Mouse (Mus musculus): ENCODE results near the gene Kcnt1. TPM values are rescaled to one million over a fixed set of nuclear protein-coding genes. Genes with fewer than 3 reads are reported as not detected.

The Kcnt1 gene
- polyA plus RNA-seq, 1 experiment from 2014 or later = 0.20 TPM

DNA sequence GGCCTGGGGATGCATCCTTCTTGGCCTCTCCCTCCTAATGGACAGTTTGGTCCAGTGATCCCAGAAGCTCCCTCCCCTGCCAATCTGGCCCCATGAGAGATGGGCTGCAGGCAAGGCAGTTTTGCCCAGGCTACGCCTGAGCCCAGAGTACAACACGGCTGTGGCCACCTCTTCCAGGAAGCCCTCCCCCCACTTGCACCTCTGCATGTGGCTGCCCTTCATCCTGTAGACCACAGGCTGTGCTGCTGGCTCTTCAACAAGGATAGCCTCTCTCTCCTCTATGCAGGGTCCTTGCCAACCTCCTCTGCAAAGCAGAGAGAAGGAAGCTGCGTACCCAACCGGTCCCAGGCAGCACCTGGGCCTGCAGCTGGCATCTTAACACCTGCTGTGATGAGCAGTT, 15.5 kb downstream of the Kcnt1 start:
- 77% methylated on average over 4 of the region's 4 CpGs for WGBS
- Histone ChIP-seq H3K4me1 (peaks cover 6% of the 10 kb centered on the region), H3K27me3 (peaks cover 43% of the 10 kb centered on the region), H3K36me3 (no peaks in the 10 kb centered on the region), H3K9ac (no peak overlapping the region), H3K27ac (no peak overlapping the region), H3K9me3 (no peaks in the 10 kb centered on the region), H3K4me2 (no peak overlapping the region), H3K4me3 (no peak overlapping the region)
- no peak for ATAC-seq (ENCODE audit: insufficient number of reproducible peaks, low FRiP score, low TSS enrichment, low read depth)

GRCm38 (mm10) chr2:25882276-25882675, 18.7 kb downstream of the Kcnt1 start:
- H3K27me3 ChIP-seq = peaks cover 27% of the 10 kb centered on the region
- peaks cover 6% of the 10 kb centered on the region for H3K4me1 ChIP-seq
- H3K27ac ChIP-seq = no peak overlapping the region
- H3K36me3 ChIP-seq = no peaks in the 10 kb centered on the region
- H3K4me2 ChIP-seq = no peak overlapping the region
- WGBS = 27% methylated on average over 1 of the region's 1 CpGs
- ATAC-seq (ENCODE audit: insufficient number of reproducible peaks, low FRiP score, low TSS enrichment, low read depth) = no peak
- no peak overlapping the region for H3K4me3 ChIP-seq
- no peak overlapping the region for H3K9ac ChIP-seq
- H3K9me3 ChIP-seq = no peaks in the 10 kb centered on the region

DNA sequence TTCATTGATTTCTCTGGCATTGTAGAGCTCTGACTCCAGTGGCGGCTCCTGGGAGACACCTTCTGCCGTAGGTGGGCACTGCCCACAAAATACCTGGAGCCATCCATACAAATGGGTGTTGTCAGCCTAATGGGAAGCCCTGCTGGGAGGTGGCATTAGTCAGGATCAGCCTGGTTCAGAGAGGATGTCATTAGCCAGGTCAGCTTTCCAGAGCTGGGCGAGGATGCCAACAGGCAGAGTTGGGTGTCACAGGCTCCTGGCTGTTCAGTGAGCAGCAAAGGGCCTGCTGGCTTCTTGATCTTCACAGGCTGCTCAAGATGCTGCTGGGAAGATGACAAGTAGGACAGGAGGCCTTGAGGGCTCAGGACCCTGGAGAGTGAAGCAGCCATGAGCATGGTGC, 21.2 kb downstream of the Kcnt1 start:
- Histone ChIP-seq H3K27me3 (0 out of 2 replicates have a peak, but pooled peaks cover 2% of the 10 kb centered on the region), H3K36me3 (no peaks in the 10 kb centered on the region)
- WGBS = 76% methylated on average over 3 of the region's 3 CpGs

DNA sequence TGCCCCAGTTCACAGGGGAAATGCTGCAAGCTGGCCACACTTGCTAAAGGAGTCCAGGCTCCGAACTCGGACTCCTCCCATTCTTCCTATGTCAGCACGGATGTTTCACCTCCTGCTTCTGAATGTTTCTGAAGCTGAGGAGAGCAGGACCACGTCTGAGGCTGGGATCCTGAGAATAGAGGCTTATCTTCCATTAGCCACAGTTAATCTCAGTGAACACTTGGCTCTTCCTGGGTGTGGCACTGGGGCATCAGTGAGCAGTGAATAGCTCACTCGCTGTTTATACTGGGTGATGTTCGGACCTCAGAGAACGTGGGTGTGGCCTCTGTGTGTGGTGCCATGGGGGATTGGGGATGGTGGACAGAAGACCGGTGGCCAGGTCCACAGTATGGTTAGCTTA, 23.7 kb downstream of the Kcnt1 start:
- H3K4me2 ChIP-seq = no peak overlapping the region

More for the DNA sequence above, 21.2 kb downstream of the Kcnt1 start:
- Histone ChIP-seq H3K4me2 (no peak overlapping the region), H3K9ac (no peak overlapping the region), H3K9me3 (no peaks in the 10 kb centered on the region), H3K4me1 (no peaks in the 10 kb centered on the region), H3K27ac (no peak overlapping the region), H3K4me3 (no peak overlapping the region)
- no peak for ATAC-seq (ENCODE audit: insufficient number of reproducible peaks, low FRiP score, low TSS enrichment, low read depth)

GRCm38 (mm10) chr2:25888144-25888543, 24.6 kb downstream of the Kcnt1 start:
- Histone ChIP-seq H3K36me3 (no peaks in the 10 kb centered on the region), H3K9me3 (no peaks in the 10 kb centered on the region), H3K27me3 (no peaks in the 10 kb centered on the region), H3K27ac (no peak overlapping the region), H3K9ac (no peak overlapping the region), H3K4me1 (no peaks in the 10 kb centered on the region), H3K4me2 (no peak overlapping the region), H3K4me3 (no peak overlapping the region)
- WGBS = 59% methylated on average over 5 of the region's 5 CpGs
- no peak for ATAC-seq (ENCODE audit: insufficient number of reproducible peaks, low FRiP score, low TSS enrichment, low read depth)

More for the DNA sequence above, 23.7 kb downstream of the Kcnt1 start:
- H3K4me1 ChIP-seq = no peaks in the 10 kb centered on the region
- H3K27me3 ChIP-seq = no peaks in the 10 kb centered on the region
- no peak overlapping the region for H3K9ac ChIP-seq
- H3K4me3 ChIP-seq = no peak overlapping the region
- H3K9me3 ChIP-seq = no peaks in the 10 kb centered on the region
- H3K27ac ChIP-seq = no peak overlapping the region
- H3K36me3 ChIP-seq = no peaks in the 10 kb centered on the region
- no peak for ATAC-seq (ENCODE audit: insufficient number of reproducible peaks, low FRiP score, low TSS enrichment, low read depth)
- 52% methylated on average over 8 of the region's 8 CpGs for WGBS

GRCm38 (mm10) chr2:25892440-25892839, 28.9 kb downstream of the Kcnt1 start:
- Histone ChIP-seq H3K27ac (no peak overlapping the region), H3K9ac (no peak overlapping the region), H3K9me3 (no peaks in the 10 kb centered on the region), H3K4me2 (no peak overlapping the region), H3K27me3 (no peaks in the 10 kb centered on the region), H3K4me1 (no peaks in the 10 kb centered on the region), H3K4me3 (no peak overlapping the region), H3K36me3 (no peaks in the 10 kb centered on the region)
- no peak for ATAC-seq (ENCODE audit: insufficient number of reproducible peaks, low FRiP score, low TSS enrichment, low read depth)
- WGBS = 85% methylated on average over 7 of the region's 7 CpGs

DNA sequence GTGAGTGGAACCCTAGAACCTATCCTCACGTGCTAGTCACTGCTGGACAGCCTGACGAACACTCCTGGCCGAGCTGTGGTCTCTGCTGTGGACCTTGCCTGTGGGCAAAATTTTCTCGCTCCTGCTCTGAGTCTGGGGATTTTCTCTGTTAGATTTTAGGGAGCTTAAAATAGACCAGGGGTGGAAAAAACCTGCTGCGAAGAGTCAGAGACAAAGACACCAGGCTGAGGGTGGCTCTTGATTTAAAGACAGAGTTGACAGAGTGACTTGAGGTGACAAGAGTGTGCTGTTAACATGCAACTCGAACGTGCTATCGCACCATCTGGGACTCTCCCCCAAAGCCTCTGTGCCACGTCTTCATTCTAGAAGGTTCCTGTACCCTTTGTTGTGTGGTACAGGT, 35.4 kb downstream of the Kcnt1 start:
- H3K9ac ChIP-seq = no peak overlapping the region
- H3K4me1 ChIP-seq = no peaks in the 10 kb centered on the region
- H3K4me2 ChIP-seq = no peak overlapping the region
- no peak for ATAC-seq (ENCODE audit: insufficient number of reproducible peaks, low FRiP score, low TSS enrichment, low read depth)
- H3K4me3 ChIP-seq = no peak overlapping the region
- H3K27me3 ChIP-seq = no peaks in the 10 kb centered on the region
- H3K9me3 ChIP-seq = no peaks in the 10 kb centered on the region
- H3K36me3 ChIP-seq = no peaks in the 10 kb centered on the region
- 74% methylated on average over 9 of the region's 9 CpGs for WGBS
- no peak overlapping the region for H3K27ac ChIP-seq

GRCm38 (mm10) chr2:25909872-25910271, 46.3 kb downstream of the Kcnt1 start:
- 79% methylated on average over 12 of the region's 12 CpGs for WGBS
- H3K4me3 ChIP-seq = no peak overlapping the region
- ATAC-seq (ENCODE audit: insufficient number of reproducible peaks, low FRiP score, low TSS enrichment, low read depth) = no peak
- H3K36me3 ChIP-seq = no peaks in the 10 kb centered on the region
- no peak overlapping the region for H3K9ac ChIP-seq
- H3K4me1 ChIP-seq = no peaks in the 10 kb centered on the region
- H3K27ac ChIP-seq = no peak overlapping the region
- H3K27me3 ChIP-seq = no peaks in the 10 kb centered on the region
- H3K4me2 ChIP-seq = no peak overlapping the region
- H3K9me3 ChIP-seq = no peaks in the 10 kb centered on the region

GRCm38 (mm10) chr2:25913247-25913646, 49.7 kb downstream of the Kcnt1 start:
- 46% methylated on average over 2 of the region's 2 CpGs for WGBS
- Histone ChIP-seq H3K4me3 (no peak overlapping the region), H3K36me3 (no peaks in the 10 kb centered on the region), H3K9ac (no peak overlapping the region), H3K4me1 (no peaks in the 10 kb centered on the region), H3K27ac (no peak overlapping the region), H3K4me2 (no peak overlapping the region), H3K27me3 (no peaks in the 10 kb centered on the region), H3K9me3 (no peaks in the 10 kb centered on the region)
- no peak for ATAC-seq (ENCODE audit: insufficient number of reproducible peaks, low FRiP score, low TSS enrichment, low read depth)

GRCm38 (mm10) chr2:25914201-25914600, 50.7 kb downstream of the Kcnt1 start:
- Histone ChIP-seq H3K4me2 (no peak overlapping the region), H3K4me3 (no peak overlapping the region), H3K27ac (no peak overlapping the region), H3K4me1 (no peaks in the 10 kb centered on the region), H3K27me3 (no peaks in the 10 kb centered on the region), H3K9ac (no peak overlapping the region), H3K36me3 (no peaks in the 10 kb centered on the region), H3K9me3 (no peaks in the 10 kb centered on the region)
- no peak for ATAC-seq (ENCODE audit: insufficient number of reproducible peaks, low FRiP score, low TSS enrichment, low read depth)
- WGBS = 69% methylated on average over 4 of the region's 4 CpGs

DNA sequence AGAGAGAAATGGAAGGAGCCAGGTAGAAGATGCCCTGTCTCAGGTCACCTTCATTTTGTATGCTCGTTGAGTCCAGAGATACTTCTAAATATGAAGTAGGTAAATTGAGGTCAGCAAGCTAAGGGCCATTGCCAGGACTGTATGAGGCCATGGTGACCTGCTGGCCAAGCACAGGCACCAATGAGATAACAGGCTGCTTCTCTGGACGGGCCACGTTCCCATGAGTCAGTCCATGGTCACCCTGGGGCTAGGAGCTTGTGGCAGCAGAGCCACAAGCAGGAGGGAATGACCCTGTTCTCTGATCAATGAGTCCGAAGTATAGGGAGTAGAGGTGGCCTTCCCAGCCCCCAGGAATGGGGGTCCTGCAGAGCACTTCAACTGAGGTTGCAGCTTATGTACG, 51.3 kb downstream of the Kcnt1 start:
- Histone ChIP-seq H3K4me1 (no peaks in the 10 kb centered on the region), H3K4me3 (no peak overlapping the region), H3K36me3 (no peaks in the 10 kb centered on the region), H3K27ac (no peak overlapping the region), H3K27me3 (no peaks in the 10 kb centered on the region), H3K9me3 (no peaks in the 10 kb centered on the region), H3K4me2 (no peak overlapping the region), H3K9ac (no peak overlapping the region)
- no peak for ATAC-seq (ENCODE audit: insufficient number of reproducible peaks, low FRiP score, low TSS enrichment, low read depth)
- WGBS = 83% methylated on average over 5 of the region's 5 CpGs

- H3K9ac ChIP-seq = no peak overlapping the region
- no peaks in the 10 kb centered on the region for H3K9me3 ChIP-seq
- no peaks in the 10 kb centered on the region for H3K27me3 ChIP-seq
- no peak for ATAC-seq (ENCODE audit: insufficient number of reproducible peaks, low FRiP score, low TSS enrichment, low read depth)
- no peak overlapping the region for H3K27ac ChIP-seq
- H3K4me2 ChIP-seq = no peak overlapping the region
- H3K4me3 ChIP-seq = no peak overlapping the region
- WGBS = 76% methylated on average over 2 of the region's 2 CpGs
- no peaks in the 10 kb centered on the region for H3K4me1 ChIP-seq
- 0 out of 2 replicates have a peak, but pooled peaks cover 5% of the 10 kb centered on the region for H3K36me3 ChIP-seq
Observed at GRCm38 (mm10) chr2:25918408-25918807, 54.9 kb downstream of the Kcnt1 start.

- WGBS = 55% methylated on average over 3 of the region's 3 CpGs
- no peak overlapping the region for H3K27ac ChIP-seq
- H3K27me3 ChIP-seq = no peaks in the 10 kb centered on the region
- H3K9ac ChIP-seq = no peak overlapping the region
- no peak overlapping the region for H3K4me3 ChIP-seq
- ATAC-seq (ENCODE audit: insufficient number of reproducible peaks, low FRiP score, low TSS enrichment, low read depth) = no peak
- no peaks in the 10 kb centered on the region for H3K4me1 ChIP-seq
- no peaks in the 10 kb centered on the region for H3K9me3 ChIP-seq
- peaks cover 14% of the 10 kb centered on the region; the same call in 1 of the 2 replicates for H3K36me3 ChIP-seq
- H3K4me2 ChIP-seq = no peak overlapping the region
Observed at GRCm38 (mm10) chr2:25919972-25920371, 56.4 kb downstream of the Kcnt1 start.

Measured in limb, embryonic 15.5 days (tissue).